Mouse (Mus musculus) olfactory bulb, adult 2 months (tissue): ENCODE measurements at regions not wholly inside any gene's neighbourhood (a gene's known extent, or its start where the extent isn't known, plus 50 kb on each side); places are given as distances from the start of the nearest gene placed in this dataset.

Source experiments
- CTCF ChIP-seq: fragments of 200-500 bp; IDR thresholded peaks from 2 replicates; pipeline ENCODE4 v1.5.1; 2012; ENCODE audit warnings: low read depth, mild to moderate bottlenecking, low read length, moderate library complexity; ENCODE audit not compliant: insufficient read depth
- POLR2A ChIP-seq: fragments of 200-500 bp; IDR thresholded peaks from 2 replicates; pipeline ENCODE4 v1.6.1; 2012; ENCODE audit warnings: mild to moderate bottlenecking, low read depth, low read length, moderate library complexity; ENCODE audit not compliant: insufficient read depth

DNA sequence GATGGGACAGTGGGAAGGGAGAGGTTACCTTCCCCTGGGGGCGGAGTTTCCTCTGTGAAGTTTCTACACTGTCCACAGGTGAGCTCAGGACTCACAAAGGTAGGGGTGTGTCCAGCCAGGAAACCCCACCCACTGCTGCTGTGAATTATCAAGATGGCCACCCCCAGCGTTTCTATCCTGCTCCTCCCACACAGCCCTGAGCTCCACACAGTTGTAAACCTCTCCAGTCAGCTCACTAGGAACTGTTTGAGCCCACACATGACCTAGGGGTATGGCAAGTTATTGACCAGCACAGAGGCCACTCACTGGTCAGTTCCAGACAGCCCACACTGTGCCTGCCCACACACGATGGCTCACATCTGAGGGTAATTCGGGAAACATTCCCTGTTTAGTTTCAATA lies 69.5 kb upstream of the Otos start:
- TF ChIP-seq CTCF (no peak), POLR2A (no peak)
